Mouse (Mus musculus): ENCODE data around the gene Pde12.

- TF ChIP-seq CTCF (IDR thresholded peaks at IDR 0.05; ENCODE audit: low read depth, low read length): no peak
- TF ChIP-seq GATA1 (IDR thresholded peaks at IDR 0.05; ENCODE audit: borderline replicate concordance, low read length): no peak
- TF ChIP-seq GATA2 (IDR thresholded peaks at IDR 0.05; ENCODE audit: borderline replicate concordance, low read depth, low read length): no peak
Measured at GRCm38 (mm10) chr14:26675791-26676190, 6.1 kb upstream of the Pde12 start.

Data from G1E (cell line).